Mouse (Mus musculus): ENCODE measurements around the gene Fuz. TPM values are rescaled to one million over a fixed set of nuclear protein-coding genes. Genes with fewer than 3 reads are reported as not detected.
A peak's percentile ranks its signal among the peaks of the same experiment; 100 is the strongest.

The Fuz gene
- polyA plus RNA-seq, 1 experiment from 2014 or later = 16.7 TPM

- 0 out of 2 replicates have a peak overlapping the region, but pooled peaks have one; percentile 20 for H3K9ac ChIP-seq (replicated peaks; ENCODE audit: low read length)
- peaks cover 28% of the 10 kb centered on the region for H3K4me1 ChIP-seq (ENCODE audit: control insufficient read depth, insufficient read depth, low read length)
- DNase-seq (peak; percentile 42), ATAC-seq (ENCODE audit: low FRiP score, low TSS enrichment) (no peak)
- 57% methylated on average over 15 of the region's 15 CpGs for WGBS
- peak overlapping the region; percentile 95 for H3K4me2 ChIP-seq (ENCODE audit: low read length)
- 0 out of 2 replicates have a peak overlapping the region, but pooled peaks have one; percentile 26 for H3K27ac ChIP-seq (replicated peaks; ENCODE audit: low read depth, low read length)
- H3K27me3 ChIP-seq (ENCODE audit: control insufficient read depth, insufficient read depth, low read length) = no peaks in the 10 kb centered on the region
- peak overlapping the region; percentile 99; the same call in 1 of the 2 replicates for H3K4me3 ChIP-seq (replicated peaks; ENCODE audit: low read depth, low read length)
- no peaks in the 10 kb centered on the region for H3K9me3 ChIP-seq (ENCODE audit: control insufficient read depth, low read length)
- peaks cover 53% of the 10 kb centered on the region for H3K36me3 ChIP-seq (ENCODE audit: control insufficient read depth, insufficient read depth, low read length)
These were observed 29.4 kb upstream of the Fuz start for GRCm38 (mm10) chr7:44866276-44867009.

GRCm38 (mm10) chr7:44867010-44867702 is 28.7 kb upstream of the Fuz start:
- 76% methylated on average over 18 of the region's 19 CpGs for WGBS
- Histone ChIP-seq H3K4me3 (replicated peaks; ENCODE audit: low read depth, low read length) (peak overlapping the region; percentile 99), H3K4me1 (ENCODE audit: control insufficient read depth, insufficient read depth, low read length) (peaks cover 28% of the 10 kb centered on the region), H3K27ac (replicated peaks; ENCODE audit: low read depth, low read length) (0 out of 2 replicates have a peak overlapping the region, but pooled peaks have one; percentile 20), H3K9ac (replicated peaks; ENCODE audit: low read length) (peak overlapping the region; percentile 99; the same call in 1 of the 2 replicates), H3K27me3 (ENCODE audit: control insufficient read depth, insufficient read depth, low read length) (no peaks in the 10 kb centered on the region), H3K9me3 (ENCODE audit: control insufficient read depth, low read length) (no peaks in the 10 kb centered on the region), H3K4me2 (ENCODE audit: low read length) (peak overlapping the region; percentile 95), H3K36me3 (ENCODE audit: control insufficient read depth, insufficient read depth, low read length) (peaks cover 45% of the 10 kb centered on the region)
- no peak for DNase-seq
- no peak for ATAC-seq (ENCODE audit: low FRiP score, low TSS enrichment)

GRCm38 (mm10) chr7:44867802-44868201 is 28.1 kb upstream of the Fuz start:
- Histone ChIP-seq H3K27me3 (ENCODE audit: control insufficient read depth, insufficient read depth, low read length) (no peaks in the 10 kb centered on the region), H3K9me3 (ENCODE audit: control insufficient read depth, low read length) (no peaks in the 10 kb centered on the region), H3K27ac (replicated peaks; ENCODE audit: low read depth, low read length) (no peak overlapping the region), H3K4me1 (ENCODE audit: control insufficient read depth, insufficient read depth, low read length) (peaks cover 28% of the 10 kb centered on the region), H3K4me3 (replicated peaks; ENCODE audit: low read depth, low read length) (peak overlapping the region; percentile 99), H3K9ac (replicated peaks; ENCODE audit: low read length) (peak overlapping the region; percentile 99; the same call in 1 of the 2 replicates), H3K36me3 (ENCODE audit: control insufficient read depth, insufficient read depth, low read length) (peaks cover 39% of the 10 kb centered on the region), H3K4me2 (ENCODE audit: low read length) (peak overlapping the region; percentile 95)
- ATAC-seq (ENCODE audit: low FRiP score, low TSS enrichment) (no peak), DNase-seq (no peak)
- WGBS = 44% methylated on average over 9 of the region's 9 CpGs

- ATAC-seq (ENCODE audit: low FRiP score, low TSS enrichment) = no peak
- Histone ChIP-seq H3K4me1 (ENCODE audit: control insufficient read depth, insufficient read depth, low read length) (peaks cover 28% of the 10 kb centered on the region), H3K27ac (replicated peaks; ENCODE audit: low read depth, low read length) (peak overlapping the region; percentile 100), H3K4me3 (replicated peaks; ENCODE audit: low read depth, low read length) (peak overlapping the region; percentile 99), H3K9ac (replicated peaks; ENCODE audit: low read length) (peak overlapping the region; percentile 99), H3K36me3 (ENCODE audit: control insufficient read depth, insufficient read depth, low read length) (peaks cover 32% of the 10 kb centered on the region), H3K27me3 (ENCODE audit: control insufficient read depth, insufficient read depth, low read length) (no peaks in the 10 kb centered on the region), H3K4me2 (ENCODE audit: low read length) (peak overlapping the region; percentile 95), H3K9me3 (ENCODE audit: control insufficient read depth, low read length) (no peaks in the 10 kb centered on the region)
- DNase-seq = no peak
- 6% methylated on average over 16 of the region's 16 CpGs for WGBS
These were observed 27.4 kb upstream of the Fuz start for GRCm38 (mm10) chr7:44868465-44868864.

- H3K4me1 ChIP-seq (ENCODE audit: control insufficient read depth, insufficient read depth, low read length) = peaks cover 28% of the 10 kb centered on the region
- peak overlapping the region; percentile 99 for H3K4me3 ChIP-seq (replicated peaks; ENCODE audit: low read depth, low read length)
- no peaks in the 10 kb centered on the region for H3K9me3 ChIP-seq (ENCODE audit: control insufficient read depth, low read length)
- H3K27me3 ChIP-seq (ENCODE audit: control insufficient read depth, insufficient read depth, low read length) = no peaks in the 10 kb centered on the region
- DNase-seq (peak; percentile 80), ATAC-seq (ENCODE audit: low FRiP score, low TSS enrichment) (peak; percentile 32)
- peaks cover 26% of the 10 kb centered on the region for H3K36me3 ChIP-seq (ENCODE audit: control insufficient read depth, insufficient read depth, low read length)
- H3K4me2 ChIP-seq (ENCODE audit: low read length) = peak overlapping the region; percentile 95
- WGBS = under 1% methylated on average over 108 of the region's 108 CpGs
- H3K9ac ChIP-seq (replicated peaks; ENCODE audit: low read length) = peak overlapping the region; percentile 99
- H3K27ac ChIP-seq (replicated peaks; ENCODE audit: low read depth, low read length) = peak overlapping the region; percentile 100
These were observed 26.8 kb upstream of the Fuz start for GRCm38 (mm10) chr7:44868919-44869696.

- H3K9me3 ChIP-seq (ENCODE audit: control insufficient read depth, low read length) = no peaks in the 10 kb centered on the region
- peak within 1 kb of the TSS; percentile 99 for H3K9ac ChIP-seq (replicated peaks; ENCODE audit: low read length)
- H3K4me3 ChIP-seq (replicated peaks; ENCODE audit: low read depth, low read length) = peak within 1 kb of the TSS; percentile 99
- H3K4me2 ChIP-seq (ENCODE audit: low read length) = peak within 1 kb of the TSS; percentile 95
- peaks cover 18% of the 10 kb centered on the region for H3K36me3 ChIP-seq (ENCODE audit: control insufficient read depth, insufficient read depth, low read length)
- ATAC-seq (ENCODE audit: low FRiP score, low TSS enrichment) (peak; percentile 94), DNase-seq (peak; percentile 96)
- no peaks in the 10 kb centered on the region for H3K27me3 ChIP-seq (ENCODE audit: control insufficient read depth, insufficient read depth, low read length)
- H3K4me1 ChIP-seq (ENCODE audit: control insufficient read depth, insufficient read depth, low read length) = peaks cover 28% of the 10 kb centered on the region
- 10% methylated on average over 29 of the region's 29 CpGs for WGBS
- peak within 1 kb of the TSS; percentile 100 for H3K27ac ChIP-seq (replicated peaks; ENCODE audit: low read depth, low read length)
These were observed 26.0 kb upstream of the Fuz start, which contains the start of gene Ptov1 for GRCm38 (mm10) chr7:44869697-44870528. Ptov1 (minus strand) TSS chr7:44869788.

- H3K9ac ChIP-seq (replicated peaks; ENCODE audit: low read length) = peak overlapping the region; percentile 34
- H3K4me3 ChIP-seq (replicated peaks; ENCODE audit: low read depth, low read length) = peak overlapping the region; percentile 99; the same call in 1 of the 2 replicates
- H3K27me3 ChIP-seq (ENCODE audit: control insufficient read depth, insufficient read depth, low read length) = no peaks in the 10 kb centered on the region
- peaks cover 13% of the 10 kb centered on the region for H3K36me3 ChIP-seq (ENCODE audit: control insufficient read depth, insufficient read depth, low read length)
- H3K4me2 ChIP-seq (ENCODE audit: low read length) = peak overlapping the region; percentile 95
- H3K4me1 ChIP-seq (ENCODE audit: control insufficient read depth, insufficient read depth, low read length) = peaks cover 28% of the 10 kb centered on the region
- no peak for ATAC-seq (ENCODE audit: low FRiP score, low TSS enrichment)
- H3K27ac ChIP-seq (replicated peaks; ENCODE audit: low read depth, low read length) = peak overlapping the region; percentile 100
- WGBS = 81% methylated on average over 6 of the region's 6 CpGs
- no peaks in the 10 kb centered on the region for H3K9me3 ChIP-seq (ENCODE audit: control insufficient read depth, low read length)
- DNase-seq = no peak
These were observed 25.3 kb upstream of the Fuz start for GRCm38 (mm10) chr7:44870614-44871013.
